Mouse (Mus musculus) heart, embryonic 16.5 days (tissue): Measurements from ENCODE around the gene Cntn1. TPM values are rescaled to one million over a fixed set of nuclear protein-coding genes. Genes with fewer than 3 reads are reported as not detected.

ENCODE experiments used
- ATAC-seq: fragments of 200-750 bp; cut with Nextera tagmentation; replicated peaks from 2 replicates; pipeline ENCODE4 v1.8.0; 2017; ENCODE audit warnings: moderate number of reproducible peaks; ENCODE audit not compliant: insufficient read depth, low FRiP score; ENCODE audit errors: extremely low read depth
- H3K27ac ChIP-seq: fragments of 300-500 bp; sonication (generic); 2 replicates; pipeline ENCODE4 v1.5.1; 2014; ENCODE audit warnings: mild to moderate bottlenecking, low read length, control low read depth, moderate library complexity
- H3K27me3 ChIP-seq: fragments of 300-500 bp; sonication (generic); 2 replicates; pipeline ENCODE4 v1.6.1; 2014; ENCODE audit warnings: low read length, mixed read lengths; ENCODE audit not compliant: control insufficient read depth, insufficient read depth
- H3K36me3 ChIP-seq: fragments of 300-500 bp; sonication (generic); 2 replicates; pipeline ENCODE4 v1.6.1; 2014; ENCODE audit not compliant: control insufficient read depth, insufficient read depth
- H3K4me1 ChIP-seq: fragments of 300-500 bp; sonication (generic); 2 replicates; pipeline ENCODE4 v1.6.1; 2014; ENCODE audit warnings: low read length, mixed read lengths; ENCODE audit not compliant: control insufficient read depth, insufficient read depth
- H3K4me2 ChIP-seq: fragments of 300-500 bp; sonication (generic); 2 replicates; pipeline ENCODE4 v1.6.1; 2014; ENCODE audit warnings: low read depth, mild to moderate bottlenecking, control low read depth, low read length
- H3K4me3 ChIP-seq: fragments of 300-500 bp; sonication (generic); 2 replicates; pipeline ENCODE4 v1.5.1; 2014; ENCODE audit warnings: mild to moderate bottlenecking, control low read depth, low read length
- H3K9ac ChIP-seq: fragments of 300-500 bp; sonication (generic); 2 replicates; pipeline ENCODE4 v1.6.1; 2014; ENCODE audit warnings: low read length, control low read depth
- H3K9me3 ChIP-seq: fragments of 300-500 bp; sonication (generic); replicated peaks from 2 replicates; pipeline ENCODE4 v1.6.1; 2016; ENCODE audit warnings: low read length; ENCODE audit not compliant: control insufficient read depth
- WGBS: fragments of 180-500 bp; shearing (Covaris S2); extraction: QIAGEN DNeasy Blood & Tissue Kit; methylation state at CpG from one replicate; pipeline ENCODE4 v1.1.7; 2014; 5-methylcytosine and 5-hydroxymethylcytosine counted together
- polyA plus RNA-seq: library from polyadenylated mRNA; unstranded; fragments of >200 nt; fragmentation: Nextera tagmentation; extraction: Ambion mirVana; gene quantifications from 2 replicates; pipeline ENCODE4 v1.2.1, GENCODE M21; 2015

Gene Cntn1
- polyA plus RNA-seq, 1 experiment from 2014 or later, result 0.29 TPM

- Histone ChIP-seq H3K9ac (no peak overlapping the region), H3K27ac (no peak overlapping the region), H3K27me3 (no peaks in the 10 kb centered on the region), H3K36me3 (no peaks in the 10 kb centered on the region), H3K4me1 (no peaks in the 10 kb centered on the region), H3K9me3 (no peaks in the 10 kb centered on the region), H3K4me2 (no peak overlapping the region), H3K4me3 (no peak overlapping the region)
- 69% methylated on average over 9 of the region's 9 CpGs for WGBS
- ATAC-seq, result no peak
Measured at GRCm38 (mm10) chr15:92101956-92102355, 51.0 kb downstream of the Cntn1 start.

DNA sequence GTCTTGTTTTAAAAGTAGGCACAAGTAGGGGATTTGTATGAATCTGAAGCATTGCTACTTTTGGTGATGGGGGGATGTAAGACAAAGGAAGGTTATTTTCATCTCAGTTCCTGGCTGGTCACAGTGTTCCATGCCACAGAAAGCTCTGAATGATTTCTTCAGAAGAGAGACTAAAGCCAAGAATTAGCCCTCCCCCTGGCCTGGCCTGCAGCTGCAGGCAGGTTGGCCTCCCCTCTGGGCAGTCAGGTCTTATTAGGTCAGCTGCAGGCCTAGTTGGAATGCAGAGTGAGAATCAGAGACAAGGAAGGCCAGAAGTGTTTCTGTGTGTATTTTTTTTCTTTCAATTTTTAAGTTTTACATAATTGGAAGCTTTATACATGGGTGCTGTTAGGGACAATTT is 61.5 kb downstream of the Cntn1 start:
- ATAC-seq, result no peak
- H3K9ac ChIP-seq, result no peak overlapping the region
- H3K36me3 ChIP-seq, result no peaks in the 10 kb centered on the region

GRCm38 (mm10) chr15:92132936-92133335 is 82.0 kb downstream of the Cntn1 start:
- Histone ChIP-seq H3K4me2 (no peak overlapping the region), H3K9me3 (no peaks in the 10 kb centered on the region), H3K27ac (no peak overlapping the region), H3K36me3 (no peaks in the 10 kb centered on the region), H3K27me3 (no peaks in the 10 kb centered on the region), H3K4me3 (no peak overlapping the region), H3K4me1 (no peaks in the 10 kb centered on the region), H3K9ac (no peak overlapping the region)
- whole genome bisulfite sequencing, result 70% methylated on average over 3 of the region's 3 CpGs
- ATAC-seq, result no peak

More for the DNA sequence above, 61.5 kb downstream of the Cntn1 start:
- Histone ChIP-seq H3K4me1 (no peaks in the 10 kb centered on the region), H3K4me3 (no peak overlapping the region), H3K27me3 (no peaks in the 10 kb centered on the region), H3K9me3 (no peaks in the 10 kb centered on the region), H3K4me2 (no peak overlapping the region), H3K27ac (no peak overlapping the region)

DNA sequence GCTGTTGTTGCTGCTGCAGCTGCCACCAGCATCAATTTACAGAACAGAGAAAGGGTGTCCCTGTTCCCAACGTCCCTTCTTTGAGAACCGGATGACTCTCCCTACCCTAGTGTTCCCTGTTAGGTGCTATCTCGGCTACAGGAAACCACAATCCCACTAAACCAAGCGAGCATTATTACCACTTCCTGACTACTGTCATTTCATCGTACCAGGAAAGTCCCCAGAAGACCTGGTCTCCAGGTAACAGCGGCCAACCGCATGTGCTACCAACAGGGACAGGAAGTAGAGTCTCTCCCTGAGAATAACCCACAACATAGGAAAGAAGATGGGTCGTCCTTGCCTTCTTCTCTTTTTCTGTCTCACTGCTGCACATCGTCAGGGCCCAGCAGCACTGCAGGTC is 83.3 kb downstream of the Cntn1 start:
- ATAC-seq, result peak; percentile 55
- WGBS, result 66% methylated on average over 9 of the region's 9 CpGs
- H3K9me3 ChIP-seq, result no peaks in the 10 kb centered on the region

GRCm38 (mm10) chr15:92137026-92137425 is 86.1 kb downstream of the Cntn1 start:
- no peaks in the 10 kb centered on the region for H3K36me3 ChIP-seq
- no peaks in the 10 kb centered on the region for H3K27me3 ChIP-seq
- no peak overlapping the region for H3K27ac ChIP-seq
- H3K9ac ChIP-seq, result no peak overlapping the region
- ATAC-seq, result no peak
- no peaks in the 10 kb centered on the region for H3K9me3 ChIP-seq
- H3K4me2 ChIP-seq, result no peak overlapping the region
- 82% methylated on average over 6 of the region's 6 CpGs for WGBS
- H3K4me3 ChIP-seq, result no peak overlapping the region
- H3K4me1 ChIP-seq, result no peaks in the 10 kb centered on the region

More for the DNA sequence above, 83.3 kb downstream of the Cntn1 start:
- no peak overlapping the region for H3K27ac ChIP-seq
- no peaks in the 10 kb centered on the region for H3K27me3 ChIP-seq
- H3K4me3 ChIP-seq, result no peak overlapping the region
- no peak overlapping the region for H3K9ac ChIP-seq
- no peaks in the 10 kb centered on the region for H3K4me1 ChIP-seq
- no peaks in the 10 kb centered on the region for H3K36me3 ChIP-seq
- no peak overlapping the region for H3K4me2 ChIP-seq

GRCm38 (mm10) chr15:92141972-92142371 is 91.0 kb downstream of the Cntn1 start:
- Histone ChIP-seq H3K27me3 (no peaks in the 10 kb centered on the region), H3K4me3 (no peak overlapping the region), H3K4me1 (no peaks in the 10 kb centered on the region), H3K4me2 (no peak overlapping the region), H3K9me3 (no peaks in the 10 kb centered on the region), H3K27ac (no peak overlapping the region), H3K9ac (no peak overlapping the region), H3K36me3 (no peaks in the 10 kb centered on the region)
- WGBS, result 67% methylated on average over 4 of the region's 4 CpGs
- ATAC-seq, result no peak

DNA sequence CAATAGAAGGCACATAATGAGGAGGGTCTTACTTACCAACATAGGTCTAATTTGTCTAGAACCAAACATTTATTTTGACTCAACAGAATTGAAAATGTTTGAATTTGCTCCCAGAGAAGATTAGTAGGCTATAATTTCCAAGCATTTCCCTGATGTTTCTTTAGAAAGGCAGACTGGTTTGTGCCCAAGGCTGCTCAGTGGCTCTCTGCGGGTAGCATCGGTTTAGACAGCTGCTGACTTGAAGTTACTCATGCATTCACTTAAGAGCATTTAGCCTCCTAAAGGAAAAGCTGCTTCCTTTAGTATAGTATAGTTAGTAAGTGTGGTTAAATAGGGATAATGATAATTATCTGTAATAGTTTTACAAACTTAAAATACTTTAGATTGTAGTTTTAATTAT is 104.0 kb downstream of the Cntn1 start:
- Histone ChIP-seq H3K4me1 (no peaks in the 10 kb centered on the region), H3K4me2 (no peak overlapping the region), H3K4me3 (no peak overlapping the region), H3K27ac (no peak overlapping the region), H3K27me3 (no peaks in the 10 kb centered on the region), H3K36me3 (no peaks in the 10 kb centered on the region), H3K9me3 (no peaks in the 10 kb centered on the region), H3K9ac (no peak overlapping the region)
- WGBS, result 85% methylated on average over 2 of the region's 2 CpGs
- ATAC-seq, result no peak

DNA sequence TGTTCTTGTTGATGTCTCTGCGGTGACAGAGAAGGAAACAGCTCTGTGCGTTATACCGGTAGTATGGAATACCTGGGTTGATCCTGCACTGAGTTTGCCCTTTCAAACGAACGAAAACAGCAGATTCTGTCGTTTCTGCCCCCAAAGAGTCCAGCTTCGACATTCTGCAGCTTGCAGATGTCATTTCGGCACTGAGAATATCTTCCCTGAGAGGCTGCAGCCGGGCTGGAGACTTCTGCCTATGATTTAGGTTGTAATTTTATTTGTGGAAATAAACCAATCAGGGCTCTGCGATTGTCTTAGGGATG is 109.8 kb downstream of the Cntn1 start:
- no peak for ATAC-seq
- Histone ChIP-seq H3K4me2 (no peak overlapping the region), H3K36me3 (no peaks in the 10 kb centered on the region), H3K9me3 (no peaks in the 10 kb centered on the region), H3K27ac (no peak overlapping the region), H3K4me1 (no peaks in the 10 kb centered on the region), H3K27me3 (no peaks in the 10 kb centered on the region), H3K4me3 (no peak overlapping the region), H3K9ac (no peak overlapping the region)
- 69% methylated on average over 10 of the region's 10 CpGs for WGBS

GRCm38 (mm10) chr15:92161163-92162025 is 110.4 kb downstream of the Cntn1 start:
- H3K4me2 ChIP-seq, result no peak overlapping the region

More at GRCm38 (mm10) chr15:92161163-92162025, 110.4 kb downstream of the Cntn1 start:
- H3K36me3 ChIP-seq, result no peaks in the 10 kb centered on the region
- 44% methylated on average over 20 of the region's 20 CpGs for WGBS
- no peak for ATAC-seq
- H3K27ac ChIP-seq, result no peak overlapping the region
- H3K4me1 ChIP-seq, result no peaks in the 10 kb centered on the region
- H3K9ac ChIP-seq, result no peak overlapping the region
- no peaks in the 10 kb centered on the region for H3K9me3 ChIP-seq
- H3K4me3 ChIP-seq, result no peak overlapping the region
- no peaks in the 10 kb centered on the region for H3K27me3 ChIP-seq
